ENCODE assay signal across 12 mouse cellular contexts in genomic region chr5:85780730-85781454, GRCm38 (mm10).
DNase-seq lines count a peak whose midpoint lies in the region; ATAC-seq and TF ChIP-seq lines count a peak whose summit lies in the region.
"Had no signal": no experiment of that assay in that cellular context is flagged by ENCODE, and none has a peak within 500 bp of the region (broad histone marks: within the 10 kb centered on the region; RNA-seq: fewer than 3 reads in every experiment).

No protein-coding gene starts in this region.

- no peaks in the 10 kb centered on the region for H3K27me3 ChIP-seq in kidney, postnatal 0 days (ENCODE audit: insufficient read depth, low read length)
- no peaks in the 10 kb centered on the region for H3K27me3 ChIP-seq in hindbrain, embryonic 13.5 days
- no peaks in the 10 kb centered on the region for H3K27me3 ChIP-seq in midbrain, embryonic 15.5 days (replicated peaks)

- no peaks in the 10 kb centered on the region for H3K9me3 ChIP-seq in kidney, postnatal 0 days (replicated peaks; ENCODE audit: low read length)
- H3K9me3 ChIP-seq in hindbrain, embryonic 13.5 days, result no peaks in the 10 kb centered on the region
- H3K9me3 ChIP-seq in midbrain, embryonic 15.5 days, result no peaks in the 10 kb centered on the region

- no peaks in the 10 kb centered on the region for H3K36me3 ChIP-seq in kidney, postnatal 0 days (ENCODE audit: insufficient read depth, low read length)
- no peaks in the 10 kb centered on the region for H3K36me3 ChIP-seq in hindbrain, embryonic 13.5 days
- H3K36me3 ChIP-seq in midbrain, embryonic 15.5 days (replicated peaks), result no peaks in the 10 kb centered on the region

- TF ChIP-seq CTCF in kidney, postnatal 0 days (IDR thresholded peaks at IDR 0.05; ENCODE audit: low read depth), result no peak

- no peak overlapping the region for H3K4me2 ChIP-seq in kidney, postnatal 0 days (ENCODE audit: low read length)
- no peak overlapping the region for H3K4me2 ChIP-seq in hindbrain, embryonic 13.5 days
- no peak overlapping the region for H3K4me2 ChIP-seq in midbrain, embryonic 15.5 days

- H3K4me3 ChIP-seq in kidney, postnatal 0 days (replicated peaks; ENCODE audit: low read depth, low read length), result no peak overlapping the region
- H3K4me3 ChIP-seq in hindbrain, embryonic 13.5 days, result no peak overlapping the region
- no peak overlapping the region for H3K4me3 ChIP-seq in midbrain, embryonic 15.5 days
- H3K4me3 ChIP-seq: myocyte had no signal

- H3K9ac ChIP-seq in kidney, postnatal 0 days (ENCODE audit: low read depth, low read length), result no peak overlapping the region
- H3K9ac ChIP-seq in hindbrain, embryonic 13.5 days, result no peak overlapping the region
- H3K9ac ChIP-seq in midbrain, embryonic 15.5 days, result no peak overlapping the region
- H3K9ac ChIP-seq: liver, embryonic 14.5 days had no signal

- peak; percentile 2 for DNase-seq in kidney, postnatal 0 days (ENCODE audit: low spot score)
- DNase-seq in kidney, adult 9 months, result no peak
- peak; percentile 60 for DNase-seq in embryo, embryonic 10 days (ENCODE audit: low spot score)
- DNase-seq in cerebellum, postnatal 36 days, result no peak
- DNase-seq in right cerebral cortex, postnatal 14 days, result no peak
- no peak for DNase-seq in spleen, postnatal 4 days (ENCODE audit: low spot score in 2 of 2)
- DNase-seq: gastrocnemius, postnatal 25 days; heart, postnatal 10 days had no signal

- no peak for ATAC-seq in kidney, postnatal 0 days (replicated peaks; ENCODE audit: low FRiP score, low read depth)
- peak; percentile 91 for ATAC-seq in hindbrain, embryonic 13.5 days (ENCODE audit: low FRiP score)
- ATAC-seq in midbrain, embryonic 15.5 days (replicated peaks), result peak; percentile 44; the same call in 1 of the 2 replicates

- WGBS in kidney, postnatal 0 days, result 39% methylated on average over 8 of the region's 8 CpGs
- WGBS in hindbrain, embryonic 13.5 days, result 24% methylated on average over 8 of the region's 8 CpGs
- 41% methylated on average over 8 of the region's 8 CpGs for WGBS in midbrain, embryonic 15.5 days

- no peak overlapping the region for H3K27ac ChIP-seq in kidney, postnatal 0 days
- H3K27ac ChIP-seq in hindbrain, embryonic 13.5 days, result peak overlapping the region; percentile 58
- no peak overlapping the region for H3K27ac ChIP-seq in midbrain, embryonic 15.5 days
- H3K27ac ChIP-seq: liver, embryonic 14.5 days had no signal

- H3K4me1 ChIP-seq in kidney, postnatal 0 days (replicated peaks; ENCODE audit: insufficient read depth, low read length), result no peaks in the 10 kb centered on the region
- peaks cover 14% of the 10 kb centered on the region for H3K4me1 ChIP-seq in hindbrain, embryonic 13.5 days (replicated peaks)
- H3K4me1 ChIP-seq in midbrain, embryonic 15.5 days, result peaks cover 8% of the 10 kb centered on the region

Comparison
In these comparisons a context has a peak if more than half of its experiments do, and no peak if none do; other contexts are left out.
1. DNase-seq: peak in kidney, postnatal 0 days (single experiment) and embryo, embryonic 10 days (single experiment); none in kidney, adult 9 months (single experiment), cerebellum, postnatal 36 days (0 of 2), right cerebral cortex, postnatal 14 days (single experiment) and spleen, postnatal 4 days (0 of 2).